Mouse (Mus musculus) spleen, adult 2 months (tissue): ENCODE results near the gene Camta1.

Experiments
- CTCF ChIP-seq: fragments of 200-500 bp; IDR thresholded peaks from 2 replicates; pipeline ENCODE4 v1.5.1; 2011; ENCODE audit warnings: mild to moderate bottlenecking, inconsistent platforms; ENCODE audit not compliant: insufficient read depth, insufficient read length, insufficient replicate concordance; ENCODE audit errors: extremely low read depth
- POLR2A ChIP-seq: fragments of 200-500 bp; IDR thresholded peaks from 2 replicates; pipeline ENCODE4 v1.6.1; 2011; ENCODE audit warnings: low read depth, low read length, inconsistent platforms

GRCm38 (mm10) chr4:150891308-150891707 is 970.4 kb downstream of the Camta1 start:
- TF ChIP-seq CTCF (no peak), POLR2A (no peak)
